Mouse (Mus musculus) ovary, postnatal 10 days (tissue): ENCODE results near the gene Gm21680.
"Not testable (repeated sequence)": the region's sequence is repeated elsewhere in the genome, so short reads cannot be mapped to it uniquely, and the experiment has no call there.

Source experiments
- DNase-seq: peaks from one replicate; pipeline ENCODE4 v3.0.0; 2022; ENCODE audit warnings: low spot score

The Gm21680 gene

GRCm38 (mm10) chr5:25972563-25972962 is at the start of gene Gm21680:
Gene Gm21680, minus strand, starts transcription at chr5:25972663.
- not testable (repeated sequence) for DNase-seq

GRCm38 (mm10) chr5:26007697-26008096 is 35.2 kb upstream of the Gm21680 start:
- not testable (repeated sequence) for DNase-seq

GRCm38 (mm10) chr5:26006937-26007695 is 34.7 kb upstream of the Gm21680 start:
- not testable (repeated sequence) for DNase-seq

DNA sequence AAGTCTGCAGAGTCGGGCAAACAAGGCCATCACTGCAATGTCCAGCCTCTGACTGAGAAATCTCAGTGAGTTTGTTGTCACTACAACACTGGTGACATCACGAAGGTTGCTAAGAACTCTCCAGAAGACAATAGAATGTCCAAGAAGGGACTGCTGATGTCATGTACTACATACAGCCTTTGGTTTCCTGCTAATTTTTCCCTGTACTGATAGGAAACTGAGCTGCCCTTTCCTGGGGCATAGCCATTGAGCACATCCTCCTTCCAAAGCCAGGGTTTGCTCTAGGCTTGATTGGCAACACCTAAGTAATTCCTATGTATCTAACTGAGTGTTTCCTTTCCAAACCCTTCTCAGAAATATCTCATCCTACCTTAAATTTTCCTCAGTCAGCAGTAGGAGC is 32.2 kb upstream of the Gm21680 start, which contains the start of gene Gm1979:
Gene Gm1979, minus strand, starts transcription at position 101 of the 400 bp plus-strand sequence.
- DNase-seq = not testable (repeated sequence)

DNA sequence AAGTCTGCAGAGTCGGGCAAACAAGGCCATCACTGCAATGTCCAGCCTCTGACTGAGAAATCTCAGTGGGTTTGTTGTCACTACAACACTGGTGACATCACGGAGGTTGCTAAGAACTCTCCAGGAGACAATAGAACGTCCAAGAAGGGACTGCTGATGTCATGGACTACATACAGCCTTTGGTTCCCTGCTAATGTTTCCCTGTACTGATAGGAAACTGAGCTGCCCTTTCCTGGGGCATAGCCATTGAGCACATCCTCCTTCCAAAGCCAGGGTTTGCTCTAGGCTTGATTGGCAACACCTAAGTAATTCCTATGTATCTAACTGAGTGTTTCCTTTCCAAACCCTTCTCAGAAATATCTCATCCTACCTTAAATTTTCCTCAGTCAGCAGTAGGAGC is 16.1 kb upstream of the Gm21680 start, which contains the start of gene Gm21698:
Gene Gm21698, minus strand, starts transcription at position 101 of the 400 bp plus-strand sequence.
- DNase-seq = not testable (repeated sequence)

DNA sequence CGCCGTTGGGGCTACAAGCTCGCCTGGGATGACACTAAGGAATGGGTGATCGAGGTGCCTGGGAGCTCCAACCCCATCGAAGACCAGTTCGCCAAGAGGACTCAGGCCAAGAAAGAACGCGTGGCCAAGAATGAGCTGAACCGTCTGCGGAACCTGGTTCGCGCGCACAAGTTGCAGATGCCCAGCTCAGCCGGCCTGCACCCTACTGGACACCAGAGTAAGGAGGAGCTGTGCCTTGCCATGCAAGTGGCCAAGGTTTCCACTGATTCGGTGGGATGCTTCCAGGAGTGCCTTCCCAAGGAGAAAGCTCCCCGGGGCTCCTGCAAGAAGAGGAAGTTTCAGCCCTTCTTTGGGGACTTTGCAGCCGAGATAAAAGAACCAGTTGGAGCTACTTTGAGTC is 15.4 kb downstream of the Gm21680 start:
- DNase-seq = not testable (repeated sequence)

GRCm38 (mm10) chr5:25956611-25957010 is 15.9 kb downstream of the Gm21680 start:
- not testable (repeated sequence) for DNase-seq

- DNase-seq = not testable (repeated sequence)
Observed at GRCm38 (mm10) chr5:25954317-25954716, 18.1 kb downstream of the Gm21680 start, which contains the start of gene Gm21671. Gene Gm21671, minus strand, starts transcription at chr5:25954417.

- not testable (repeated sequence) for DNase-seq
Observed at GRCm38 (mm10) chr5:25945391-25945790, 27.1 kb downstream of the Gm21680 start.

GRCm38 (mm10) chr5:25942281-25942680 is 30.2 kb downstream of the Gm21680 start, which contains the start of gene Gm21663:
Gene Gm21663, minus strand, starts transcription at chr5:25942381.
- DNase-seq = not testable (repeated sequence)
